Mouse (Mus musculus) forebrain, embryonic 13.5 days (tissue): ENCODE measurements around the gene 4930579F01Rik. TPM values are rescaled to one million over a fixed set of nuclear protein-coding genes. Genes with fewer than 3 reads are reported as not detected.

ENCODE experiments used
- ATAC-seq: fragments of 200-750 bp; cut with Nextera tagmentation; 2 replicates; pipeline ENCODE4 v1.8.0; 2017
- H3K27ac ChIP-seq: fragments of 300-500 bp; sonication (generic); 2 replicates; pipeline ENCODE4 v1.5.1; 2015; ENCODE audit warnings: inconsistent platforms, mild to moderate bottlenecking, moderate library complexity
- H3K27me3 ChIP-seq: fragments of 300-500 bp; sonication (generic); 2 replicates; pipeline ENCODE4 v1.6.1; 2015; ENCODE audit warnings: mild to moderate bottlenecking, inconsistent platforms
- H3K36me3 ChIP-seq: fragments of 300-500 bp; sonication (generic); 2 replicates; pipeline ENCODE4 v1.6.1; 2015; ENCODE audit warnings: mild to moderate bottlenecking, inconsistent platforms; ENCODE audit not compliant: poor library complexity, severe bottlenecking
- H3K4me1 ChIP-seq: fragments of 300-500 bp; sonication (generic); 2 replicates; pipeline ENCODE4 v1.6.1; 2015; ENCODE audit warnings: inconsistent platforms
- H3K4me2 ChIP-seq: fragments of 300-500 bp; sonication (generic); 2 replicates; pipeline ENCODE4 v1.6.1; 2015; ENCODE audit warnings: inconsistent platforms, mild to moderate bottlenecking, moderate library complexity
- H3K4me3 ChIP-seq: fragments of 300-500 bp; sonication (generic); 2 replicates; pipeline ENCODE4 v1.5.1; 2015; ENCODE audit warnings: mild to moderate bottlenecking, inconsistent platforms
- H3K9ac ChIP-seq: fragments of 300-500 bp; sonication (generic); 2 replicates; pipeline ENCODE4 v1.6.1; 2015; ENCODE audit warnings: mild to moderate bottlenecking, inconsistent platforms
- H3K9me3 ChIP-seq: fragments of 300-500 bp; sonication (generic); replicated peaks from 2 replicates; pipeline ENCODE4 v1.6.1; 2016; ENCODE audit warnings: inconsistent platforms
- WGBS: fragments of 180-500 bp; shearing (Covaris S2); methylation state at CpG from one replicate; pipeline ENCODE4 v1.1.7; 2015; 5-methylcytosine and 5-hydroxymethylcytosine counted together
- polyA plus RNA-seq: library from polyadenylated mRNA; unstranded; fragments of >200 nt; fragmentation: Nextera tagmentation; extraction: Ambion mirVana; gene quantifications from 2 replicates; pipeline ENCODE4 v1.2.1, GENCODE M21; 2015

The 4930579F01Rik gene
- polyA plus RNA-seq, 1 experiment from 2014 or later = not detected

DNA sequence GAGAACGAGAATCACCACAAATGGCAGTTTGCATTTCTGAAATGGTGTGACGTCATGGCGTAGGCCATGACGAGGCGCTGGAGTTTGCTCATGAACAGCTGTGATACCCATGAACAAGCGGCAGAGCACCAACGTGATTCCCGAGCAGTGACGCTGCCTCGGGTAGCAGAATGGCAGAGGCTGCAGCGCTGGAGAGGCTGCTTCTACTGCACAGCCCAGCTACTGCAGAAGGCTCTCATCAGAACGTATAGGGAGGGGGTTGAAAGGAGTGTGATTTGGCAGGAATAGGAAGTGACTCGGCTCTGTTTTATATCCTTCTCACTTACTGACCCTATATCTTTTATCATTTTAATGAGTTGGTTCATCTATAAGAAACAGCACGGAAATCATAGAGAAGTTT lies 74.8 kb downstream of the 4930579F01Rik start:
- Histone ChIP-seq H3K4me1 (no peaks in the 10 kb centered on the region), H3K4me2 (no peak overlapping the region), H3K9me3 (no peaks in the 10 kb centered on the region), H3K9ac (no peak overlapping the region), H3K27ac (no peak overlapping the region), H3K4me3 (no peak overlapping the region), H3K36me3 (no peaks in the 10 kb centered on the region), H3K27me3 (no peaks in the 10 kb centered on the region)
- no peak for ATAC-seq
- WGBS = 78% methylated on average over 14 of the region's 14 CpGs

DNA sequence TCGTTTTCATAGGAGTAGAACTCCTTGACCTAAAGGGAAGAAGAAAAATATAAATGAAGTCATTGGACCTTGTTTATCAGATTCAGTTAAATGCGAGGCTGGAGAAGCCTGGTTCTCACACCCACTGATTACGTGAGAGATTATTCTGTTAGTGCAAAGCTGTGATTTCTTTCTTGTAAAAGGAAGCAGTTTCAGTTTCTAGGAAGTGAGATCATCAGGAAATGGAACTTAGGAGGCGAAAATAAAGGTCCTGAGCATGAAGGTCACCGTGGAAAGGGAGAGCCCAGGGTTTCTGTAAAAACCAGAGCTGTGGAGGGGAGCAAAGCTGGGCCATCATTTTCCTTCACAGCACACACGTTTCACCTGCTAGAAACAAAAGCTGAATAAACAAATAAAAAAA lies 75.2 kb downstream of the 4930579F01Rik start:
- Histone ChIP-seq H3K4me3 (no peak overlapping the region), H3K4me2 (no peak overlapping the region), H3K27me3 (no peaks in the 10 kb centered on the region), H3K4me1 (no peaks in the 10 kb centered on the region), H3K27ac (no peak overlapping the region), H3K9me3 (no peaks in the 10 kb centered on the region), H3K36me3 (no peaks in the 10 kb centered on the region), H3K9ac (no peak overlapping the region)
- ATAC-seq = no peak
- WGBS = 83% methylated on average over 6 of the region's 6 CpGs

DNA sequence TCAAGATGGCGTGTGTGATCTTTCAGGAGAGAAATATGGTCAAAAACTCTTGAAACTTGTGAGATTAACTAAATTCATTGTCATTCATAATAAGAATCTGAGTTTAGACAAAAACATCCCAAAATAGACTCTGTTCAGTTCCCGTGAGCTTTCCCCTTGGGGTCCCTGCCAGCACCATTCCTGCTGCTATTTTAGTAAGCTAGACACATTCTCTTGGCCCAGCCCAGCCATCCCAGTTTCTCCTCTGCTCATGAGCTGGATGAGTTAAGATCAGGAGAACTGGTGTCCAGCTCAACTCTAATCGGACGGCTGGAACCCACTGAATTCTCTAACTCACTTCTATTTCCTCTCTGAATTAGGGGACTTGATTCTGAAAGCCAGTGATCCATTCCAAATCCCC lies 76.8 kb downstream of the 4930579F01Rik start:
- Histone ChIP-seq H3K36me3 (no peaks in the 10 kb centered on the region), H3K9me3 (no peaks in the 10 kb centered on the region), H3K27me3 (no peaks in the 10 kb centered on the region), H3K4me2 (no peak overlapping the region), H3K9ac (no peak overlapping the region), H3K27ac (no peak overlapping the region), H3K4me1 (no peaks in the 10 kb centered on the region), H3K4me3 (no peak overlapping the region)
- WGBS = 93% methylated on average over 4 of the region's 4 CpGs
- ATAC-seq = no peak

DNA sequence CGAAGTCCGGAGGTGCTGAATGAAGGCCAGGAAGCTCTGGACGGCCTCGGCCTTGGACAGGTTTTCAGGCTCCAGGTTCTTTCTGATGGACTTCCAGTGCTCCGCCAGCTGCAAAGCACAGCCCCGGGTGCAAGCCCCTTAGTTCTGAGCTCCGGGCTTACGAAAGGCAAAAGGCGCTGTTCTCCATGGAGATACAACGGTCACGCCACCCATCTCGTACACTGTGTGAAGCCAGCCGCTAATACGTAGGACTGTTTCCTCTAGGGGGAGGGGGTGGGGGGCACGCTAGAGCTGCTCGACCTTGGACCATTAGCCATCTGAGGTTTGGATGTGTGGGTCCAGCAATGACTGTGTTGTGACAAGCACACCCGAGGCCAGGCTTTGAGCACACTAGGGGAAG lies 79.5 kb downstream of the 4930579F01Rik start:
- WGBS = 86% methylated on average over 17 of the region's 17 CpGs
- Histone ChIP-seq H3K4me1 (no peaks in the 10 kb centered on the region), H3K9ac (no peak overlapping the region), H3K27ac (no peak overlapping the region), H3K36me3 (no peaks in the 10 kb centered on the region), H3K9me3 (no peaks in the 10 kb centered on the region), H3K4me2 (no peak overlapping the region), H3K4me3 (no peak overlapping the region), H3K27me3 (no peaks in the 10 kb centered on the region)
- ATAC-seq = no peak

Other genes starting within 250 kb of the 4930579F01Rik start
- 2.7 and 3.9 TPM in 2 replicates for gene Dapp1, start 212.3 kb downstream of the 4930579F01Rik start, polyA plus RNA-seq
- 0.05 and 0.08 TPM in 2 replicates for gene 1110002E22Rik, start 128.8 kb downstream of the 4930579F01Rik start, polyA plus RNA-seq
- not detected in 2 replicates for gene Gm5105, start 126.4 kb downstream of the 4930579F01Rik start, polyA plus RNA-seq
- 8.7 and 9.9 TPM in 2 replicates for gene Trmt10a, start 50.4 kb downstream of the 4930579F01Rik start, polyA plus RNA-seq
- 10.2 and 11.6 TPM in 2 replicates for gene Mttp, start 48.9 kb downstream of the 4930579F01Rik start, polyA plus RNA-seq
- 0.29 TPM in 1 of 2 replicates, not detected in the other for gene Adh7, start 23.9 kb upstream of the 4930579F01Rik start, polyA plus RNA-seq
- gene Adh1, start 67.2 kb upstream of the 4930579F01Rik start, polyA plus RNA-seq = 0.16 and 0.46 TPM in 2 replicates
- not detected in 2 replicates for gene Adh6a, start 119.5 kb upstream of the 4930579F01Rik start, polyA plus RNA-seq
- 0.22 and 0.30 TPM in 2 replicates for gene Adh6b, start 147.9 kb upstream of the 4930579F01Rik start, polyA plus RNA-seq
- not detected in 2 replicates for gene Adh4, start 221.6 kb upstream of the 4930579F01Rik start, polyA plus RNA-seq
- gene Adh5, start 249.3 kb upstream of the 4930579F01Rik start, polyA plus RNA-seq = 273 and 277 TPM in 2 replicates